Mouse (Mus musculus): ENCODE results near the gene Saa2. TPM values are rescaled to one million over a fixed set of nuclear protein-coding genes. Genes with fewer than 3 reads are reported as not detected.

Saa2 gene
- polyA plus RNA-seq, 1 experiment from 2014 or later, result not detected

GRCm38 (mm10) chr7:46745816-46746215 is 5.8 kb upstream of the Saa2 start:
- Histone ChIP-seq H3K9me3 (replicated peaks; ENCODE audit: control insufficient read depth, low read length) (no peaks in the 10 kb centered on the region), H3K27ac (ENCODE audit: low read length) (no peak overlapping the region), H3K4me2 (ENCODE audit: low read depth, low read length) (no peak overlapping the region), H3K36me3 (ENCODE audit: control insufficient read depth, insufficient read depth, low read length) (no peaks in the 10 kb centered on the region), H3K27me3 (ENCODE audit: control insufficient read depth, insufficient read depth, low read length) (no peaks in the 10 kb centered on the region), H3K9ac (ENCODE audit: low read length) (no peak overlapping the region), H3K4me3 (replicated peaks; ENCODE audit: low read length) (no peak overlapping the region), H3K4me1 (ENCODE audit: control insufficient read depth, insufficient read depth, low read length) (no peaks in the 10 kb centered on the region)
- 86% methylated on average over 3 of the region's 3 CpGs for WGBS
- ATAC-seq (ENCODE audit: insufficient read depth, low FRiP score), result no peak

GRCm38 (mm10) chr7:46746381-46746780 is 5.2 kb upstream of the Saa2 start:
- Histone ChIP-seq H3K4me2 (ENCODE audit: low read depth, low read length) (no peak overlapping the region), H3K4me3 (replicated peaks; ENCODE audit: low read length) (no peak overlapping the region), H3K36me3 (ENCODE audit: control insufficient read depth, insufficient read depth, low read length) (no peaks in the 10 kb centered on the region), H3K9me3 (replicated peaks; ENCODE audit: control insufficient read depth, low read length) (no peaks in the 10 kb centered on the region), H3K4me1 (ENCODE audit: control insufficient read depth, insufficient read depth, low read length) (no peaks in the 10 kb centered on the region), H3K27me3 (ENCODE audit: control insufficient read depth, insufficient read depth, low read length) (no peaks in the 10 kb centered on the region), H3K9ac (ENCODE audit: low read length) (no peak overlapping the region), H3K27ac (ENCODE audit: low read length) (no peak overlapping the region)
- 78% methylated on average over 7 of the region's 7 CpGs for WGBS
- no peak for ATAC-seq (ENCODE audit: insufficient read depth, low FRiP score)

GRCm38 (mm10) chr7:46748459-46748858 is 3.1 kb upstream of the Saa2 start:
- no peaks in the 10 kb centered on the region for H3K27me3 ChIP-seq (ENCODE audit: control insufficient read depth, insufficient read depth, low read length)
- WGBS, result 75% methylated on average over 3 of the region's 3 CpGs
- H3K27ac ChIP-seq (ENCODE audit: low read length), result no peak overlapping the region
- H3K9me3 ChIP-seq (replicated peaks; ENCODE audit: control insufficient read depth, low read length), result no peaks in the 10 kb centered on the region
- H3K9ac ChIP-seq (ENCODE audit: low read length), result no peak overlapping the region
- no peak overlapping the region for H3K4me3 ChIP-seq (replicated peaks; ENCODE audit: low read length)
- no peak for ATAC-seq (ENCODE audit: insufficient read depth, low FRiP score)
- H3K4me2 ChIP-seq (ENCODE audit: low read depth, low read length), result no peak overlapping the region
- no peaks in the 10 kb centered on the region for H3K4me1 ChIP-seq (ENCODE audit: control insufficient read depth, insufficient read depth, low read length)
- no peaks in the 10 kb centered on the region for H3K36me3 ChIP-seq (ENCODE audit: control insufficient read depth, insufficient read depth, low read length)

- no peak overlapping the region for H3K4me3 ChIP-seq (replicated peaks; ENCODE audit: low read length)
- no peak overlapping the region for H3K27ac ChIP-seq (ENCODE audit: low read length)
- H3K9me3 ChIP-seq (replicated peaks; ENCODE audit: control insufficient read depth, low read length), result no peaks in the 10 kb centered on the region
- WGBS, result 73% methylated on average over 11 of the region's 11 CpGs
- no peak overlapping the region for H3K4me2 ChIP-seq (ENCODE audit: low read depth, low read length)
- H3K36me3 ChIP-seq (ENCODE audit: control insufficient read depth, insufficient read depth, low read length), result no peaks in the 10 kb centered on the region
- no peaks in the 10 kb centered on the region for H3K27me3 ChIP-seq (ENCODE audit: control insufficient read depth, insufficient read depth, low read length)
- ATAC-seq (ENCODE audit: insufficient read depth, low FRiP score), result no peak
- H3K4me1 ChIP-seq (ENCODE audit: control insufficient read depth, insufficient read depth, low read length), result no peaks in the 10 kb centered on the region
- no peak overlapping the region for H3K9ac ChIP-seq (ENCODE audit: low read length)
Observed at GRCm38 (mm10) chr7:46761049-46761795, 9.6 kb downstream of the Saa2 start.

- Histone ChIP-seq H3K27me3 (ENCODE audit: control insufficient read depth, insufficient read depth, low read length) (no peaks in the 10 kb centered on the region), H3K4me1 (ENCODE audit: control insufficient read depth, insufficient read depth, low read length) (no peaks in the 10 kb centered on the region), H3K4me3 (replicated peaks; ENCODE audit: low read length) (no peak overlapping the region), H3K27ac (ENCODE audit: low read length) (no peak overlapping the region), H3K36me3 (ENCODE audit: control insufficient read depth, insufficient read depth, low read length) (no peaks in the 10 kb centered on the region), H3K4me2 (ENCODE audit: low read depth, low read length) (no peak overlapping the region), H3K9me3 (replicated peaks; ENCODE audit: control insufficient read depth, low read length) (no peaks in the 10 kb centered on the region), H3K9ac (ENCODE audit: low read length) (no peak overlapping the region)
- WGBS, result 93% methylated on average over 5 of the region's 5 CpGs
- no peak for ATAC-seq (ENCODE audit: insufficient read depth, low FRiP score)
Observed at GRCm38 (mm10) chr7:46762601-46763000, 11.0 kb downstream of the Saa2 start.

- Histone ChIP-seq H3K27me3 (ENCODE audit: control insufficient read depth, insufficient read depth, low read length) (no peaks in the 10 kb centered on the region), H3K4me2 (ENCODE audit: low read depth, low read length) (no peak overlapping the region), H3K4me3 (replicated peaks; ENCODE audit: low read length) (no peak overlapping the region), H3K9me3 (replicated peaks; ENCODE audit: control insufficient read depth, low read length) (no peaks in the 10 kb centered on the region), H3K4me1 (ENCODE audit: control insufficient read depth, insufficient read depth, low read length) (no peaks in the 10 kb centered on the region), H3K36me3 (ENCODE audit: control insufficient read depth, insufficient read depth, low read length) (0 out of 2 replicates have a peak, but pooled peaks cover 8% of the 10 kb centered on the region), H3K27ac (ENCODE audit: low read length) (no peak overlapping the region), H3K9ac (ENCODE audit: low read length) (no peak overlapping the region)
- 92% methylated on average over 8 of the region's 8 CpGs for WGBS
- ATAC-seq (ENCODE audit: insufficient read depth, low FRiP score), result no peak
Observed at GRCm38 (mm10) chr7:46764672-46765071, 13.1 kb downstream of the Saa2 start.

GRCm38 (mm10) chr7:46767371-46767770 is 15.8 kb downstream of the Saa2 start:
- no peak for ATAC-seq (ENCODE audit: insufficient read depth, low FRiP score)
- H3K27me3 ChIP-seq (ENCODE audit: control insufficient read depth, insufficient read depth, low read length), result no peaks in the 10 kb centered on the region

GRCm38 (mm10) chr7:46768451-46768850 is 16.9 kb downstream of the Saa2 start:
- no peak for ATAC-seq (ENCODE audit: insufficient read depth, low FRiP score)
- Histone ChIP-seq H3K9me3 (replicated peaks; ENCODE audit: control insufficient read depth, low read length) (no peaks in the 10 kb centered on the region), H3K27ac (ENCODE audit: low read length) (no peak overlapping the region), H3K4me3 (replicated peaks; ENCODE audit: low read length) (no peak overlapping the region), H3K4me2 (ENCODE audit: low read depth, low read length) (no peak overlapping the region), H3K27me3 (ENCODE audit: control insufficient read depth, insufficient read depth, low read length) (no peaks in the 10 kb centered on the region), H3K4me1 (ENCODE audit: control insufficient read depth, insufficient read depth, low read length) (no peaks in the 10 kb centered on the region), H3K36me3 (ENCODE audit: control insufficient read depth, insufficient read depth, low read length) (0 out of 2 replicates have a peak, but pooled peaks cover 13% of the 10 kb centered on the region), H3K9ac (ENCODE audit: low read length) (no peak overlapping the region)
- 92% methylated on average over 7 of the region's 7 CpGs for WGBS

More at GRCm38 (mm10) chr7:46767371-46767770, 15.8 kb downstream of the Saa2 start:
- no peak overlapping the region for H3K27ac ChIP-seq (ENCODE audit: low read length)
- H3K36me3 ChIP-seq (ENCODE audit: control insufficient read depth, insufficient read depth, low read length), result 0 out of 2 replicates have a peak, but pooled peaks cover 8% of the 10 kb centered on the region
- H3K4me2 ChIP-seq (ENCODE audit: low read depth, low read length), result no peak overlapping the region
- no peak overlapping the region for H3K4me3 ChIP-seq (replicated peaks; ENCODE audit: low read length)
- no peak overlapping the region for H3K9ac ChIP-seq (ENCODE audit: low read length)
- no peaks in the 10 kb centered on the region for H3K4me1 ChIP-seq (ENCODE audit: control insufficient read depth, insufficient read depth, low read length)
- H3K9me3 ChIP-seq (replicated peaks; ENCODE audit: control insufficient read depth, low read length), result no peaks in the 10 kb centered on the region

GRCm38 (mm10) chr7:46770706-46771105 is 19.1 kb downstream of the Saa2 start:
- H3K9me3 ChIP-seq (replicated peaks; ENCODE audit: control insufficient read depth, low read length), result no peaks in the 10 kb centered on the region
- ATAC-seq (ENCODE audit: insufficient read depth, low FRiP score), result no peak
- H3K4me1 ChIP-seq (ENCODE audit: control insufficient read depth, insufficient read depth, low read length), result no peaks in the 10 kb centered on the region
- 0 out of 2 replicates have a peak, but pooled peaks cover 13% of the 10 kb centered on the region for H3K36me3 ChIP-seq (ENCODE audit: control insufficient read depth, insufficient read depth, low read length)
- no peak overlapping the region for H3K9ac ChIP-seq (ENCODE audit: low read length)
- H3K4me3 ChIP-seq (replicated peaks; ENCODE audit: low read length), result no peak overlapping the region
- WGBS, result 56% methylated on average over 4 of the region's 4 CpGs
- no peaks in the 10 kb centered on the region for H3K27me3 ChIP-seq (ENCODE audit: control insufficient read depth, insufficient read depth, low read length)
- H3K27ac ChIP-seq (ENCODE audit: low read length), result no peak overlapping the region
- H3K4me2 ChIP-seq (ENCODE audit: low read depth, low read length), result no peak overlapping the region

Data from stomach, embryonic 16.5 days (tissue).